Mouse (Mus musculus) layer of hippocampus, adult 9-10 months (tissue): Measurements from ENCODE around the gene Plod1.
A peak's percentile ranks its signal among the peaks of the same experiment; 100 is the strongest.

ENCODE experiments used
- DNase-seq: peaks from one replicate; pipeline ENCODE4 v3.0.0; 2022; ENCODE audit warnings: low spot score

Gene Plod1

DNA sequence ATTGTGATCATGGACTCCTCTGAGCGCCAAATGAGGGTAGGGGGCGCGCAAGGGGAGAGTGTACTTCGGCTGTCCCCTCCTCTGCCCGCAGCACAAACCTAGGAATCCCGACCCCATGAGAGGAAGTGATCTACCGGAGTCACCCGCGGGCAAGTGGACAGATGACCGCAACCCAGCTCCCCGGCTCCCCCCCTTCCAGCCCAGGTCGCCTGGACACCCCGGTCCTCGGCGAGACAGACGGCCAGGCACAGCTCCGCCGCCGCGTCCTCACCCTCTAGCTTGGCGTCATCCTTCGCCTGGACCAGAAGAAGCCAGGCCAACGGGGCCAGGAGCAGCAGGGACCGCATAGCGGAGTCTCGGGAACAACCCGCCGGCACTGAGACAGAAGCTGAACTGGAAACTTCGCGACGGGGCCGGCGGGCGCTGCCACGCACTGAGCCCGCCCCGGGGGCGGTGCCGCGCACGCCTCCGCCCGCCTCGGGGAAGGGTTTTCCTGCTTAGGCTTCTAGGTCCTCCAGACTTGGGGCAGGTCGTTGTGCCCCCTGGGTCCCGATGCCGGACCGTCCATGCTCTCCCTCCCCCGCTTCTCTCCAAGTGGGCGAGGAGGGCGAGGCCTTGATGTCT lies at the start of gene Plod1:
TSS of gene Plod1 (minus strand) at position 437 of the 624 bp plus-strand sequence.
- peak; percentile 40 for DNase-seq

DNA sequence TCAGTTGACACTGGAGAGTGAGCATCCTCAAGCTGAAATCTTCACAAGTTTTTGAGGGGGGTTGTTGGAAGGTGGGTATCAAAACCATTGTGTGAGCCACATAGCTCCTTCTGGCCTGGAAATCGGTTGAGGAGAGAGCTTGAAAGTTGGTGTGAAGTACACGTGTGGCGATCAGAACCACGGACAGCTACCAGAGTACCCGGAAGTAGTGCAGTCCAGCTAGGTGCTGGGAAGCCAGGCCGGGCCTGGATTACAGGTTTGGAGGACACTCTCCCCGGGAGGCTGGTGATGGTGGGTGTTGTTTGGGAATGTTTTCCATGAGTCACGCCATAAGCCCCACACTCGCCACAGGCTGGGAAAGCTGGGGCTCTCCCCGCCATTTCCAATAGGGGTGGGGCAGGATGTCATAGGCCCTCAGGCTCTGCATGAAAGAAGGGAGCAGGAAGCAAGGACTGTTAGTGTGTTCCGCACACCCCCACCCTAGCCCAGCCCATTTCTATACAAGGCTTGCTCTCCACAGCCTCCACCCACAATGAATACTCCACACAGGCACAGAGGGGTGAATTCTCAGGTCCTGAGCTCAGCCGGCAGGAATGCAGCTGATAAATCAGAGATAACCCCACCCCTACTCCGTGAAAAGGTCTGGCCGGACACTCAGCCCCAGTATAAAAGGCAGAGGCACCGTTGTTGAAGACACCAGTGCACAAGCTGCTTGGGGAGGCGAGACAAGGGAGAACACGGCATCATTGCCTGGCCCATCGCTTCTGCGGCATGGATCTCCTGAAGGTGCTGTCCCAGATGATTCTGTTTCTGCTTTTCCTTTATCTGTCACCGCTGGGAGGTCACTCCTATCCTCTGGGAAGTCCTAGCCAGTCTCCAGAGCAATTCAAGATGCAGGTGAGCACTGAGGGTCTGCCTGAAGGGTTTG lies 48.9 kb upstream of the Plod1 start, which contains the start of gene Nppb:
TSS of gene Nppb (plus strand) at position 584 of the 928 bp plus-strand sequence.
- no peak for DNase-seq

DNA sequence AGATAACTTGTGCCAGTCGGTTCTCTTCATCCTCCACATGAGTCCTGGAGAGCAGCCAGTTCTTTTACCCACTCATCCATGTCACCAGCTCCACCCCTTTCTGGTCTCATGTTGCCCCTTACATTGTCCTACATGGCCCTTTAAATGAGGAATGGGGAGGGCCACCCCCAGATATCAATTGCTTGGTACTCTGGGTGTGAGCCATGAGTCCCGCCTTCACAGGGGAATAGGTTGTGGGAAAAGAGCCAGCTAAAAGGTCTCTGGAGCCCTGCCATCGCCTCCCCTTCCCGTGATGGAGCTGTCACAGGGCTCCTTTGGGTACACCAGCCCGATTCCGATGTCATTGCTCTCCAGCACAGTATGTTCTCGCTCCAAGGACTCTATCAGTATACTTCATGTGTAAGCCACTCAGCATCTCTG lies 42.9 kb upstream of the Plod1 start:
- DNase-seq, result no peak

DNA sequence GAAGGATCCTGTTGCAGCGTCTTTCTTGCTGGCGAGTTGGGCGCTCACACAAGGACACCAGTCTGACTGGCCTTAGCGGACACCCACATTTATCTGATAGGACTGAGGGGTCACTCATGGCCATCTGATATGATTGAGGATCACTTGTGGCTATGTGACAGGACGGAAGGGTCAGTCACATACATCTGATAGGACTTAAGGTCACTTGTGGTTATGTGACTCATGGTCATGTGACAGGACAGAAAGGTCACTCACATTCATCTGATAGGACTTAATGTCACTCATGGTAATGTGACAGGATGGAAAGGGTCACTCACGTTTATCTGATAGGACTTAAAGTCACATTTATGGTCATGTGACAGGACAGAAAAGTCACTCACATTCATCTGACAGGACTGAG lies 41.8 kb upstream of the Plod1 start:
- DNase-seq, result no peak

DNA sequence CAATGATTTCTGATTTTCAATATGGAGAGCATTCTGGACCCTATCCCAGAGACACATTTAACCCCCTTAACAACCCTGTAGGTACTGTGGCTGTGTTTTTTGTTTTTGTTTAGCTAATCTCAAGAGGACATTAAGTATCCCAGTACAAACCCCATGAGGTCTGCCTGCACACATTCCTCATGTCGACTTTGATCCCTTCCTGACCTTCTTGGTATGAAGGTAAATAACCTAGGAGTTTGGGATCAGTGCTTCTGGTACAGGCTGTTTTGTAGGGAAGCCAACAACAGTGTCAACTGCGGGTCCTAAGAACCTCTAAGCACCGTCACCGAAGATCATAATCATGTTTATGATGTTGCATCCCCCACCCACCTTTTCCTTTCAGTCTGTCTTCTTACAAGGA lies 41.2 kb upstream of the Plod1 start:
- DNase-seq, result no peak

DNA sequence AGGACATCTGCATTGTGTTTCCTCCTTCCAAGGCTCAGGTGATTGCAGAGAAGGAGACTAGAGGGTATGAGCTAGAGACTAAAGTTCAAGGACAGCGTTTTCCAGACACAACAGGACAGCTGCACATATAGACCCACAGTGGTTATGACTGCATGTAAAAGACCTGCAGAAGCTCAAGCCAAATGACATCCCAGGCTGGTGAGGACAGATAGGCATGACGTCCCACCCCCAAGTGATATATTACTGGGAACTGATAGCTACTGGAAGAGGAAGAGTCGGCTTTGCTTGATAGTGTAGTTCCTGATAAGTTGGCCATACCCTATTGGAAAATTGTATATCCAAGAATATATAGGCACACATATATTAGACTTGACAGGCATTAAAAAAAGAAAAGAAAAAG lies 39.7 kb upstream of the Plod1 start:
- DNase-seq, result no peak

DNA sequence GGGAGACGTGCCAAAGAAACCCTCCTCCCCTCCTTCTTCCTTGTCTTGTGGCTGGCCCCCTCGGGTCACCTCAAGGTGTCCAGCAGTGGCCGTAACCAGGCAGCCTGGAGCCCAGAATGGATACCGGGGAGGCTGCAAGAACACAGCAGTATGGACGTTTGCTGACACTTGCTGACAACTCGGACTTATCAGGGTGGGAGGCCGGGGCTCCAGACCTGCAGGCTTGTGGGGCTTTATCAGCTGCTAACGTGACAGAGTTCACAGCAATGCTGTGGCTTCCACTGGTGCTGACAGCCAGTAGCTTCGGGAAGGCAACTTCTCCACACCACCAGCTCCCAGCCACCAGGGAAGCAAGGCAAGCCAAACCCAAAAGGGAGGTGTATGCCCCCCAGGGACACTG lies 32.8 kb upstream of the Plod1 start:
- DNase-seq, result no peak

DNA sequence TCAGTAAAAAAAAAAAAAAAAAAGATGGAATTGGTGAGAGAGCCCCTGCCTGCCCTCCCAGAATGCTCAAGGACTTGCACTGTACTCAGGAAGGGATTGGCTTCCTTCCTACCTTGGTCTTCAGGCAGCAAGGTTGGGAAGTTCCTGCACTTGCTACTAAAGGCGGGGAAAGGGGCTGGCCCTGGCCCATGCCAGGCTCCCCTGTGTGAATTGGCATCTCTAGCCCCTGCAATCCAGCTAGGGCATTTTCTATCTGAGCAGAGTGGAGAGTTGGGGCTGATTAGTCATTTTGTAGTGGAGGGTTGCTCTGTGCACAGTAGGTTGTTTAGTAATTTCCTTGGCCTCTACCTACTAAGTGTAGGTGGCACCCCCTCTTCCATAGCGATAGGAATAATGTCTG lies 32.2 kb upstream of the Plod1 start:
- no peak for DNase-seq

DNA sequence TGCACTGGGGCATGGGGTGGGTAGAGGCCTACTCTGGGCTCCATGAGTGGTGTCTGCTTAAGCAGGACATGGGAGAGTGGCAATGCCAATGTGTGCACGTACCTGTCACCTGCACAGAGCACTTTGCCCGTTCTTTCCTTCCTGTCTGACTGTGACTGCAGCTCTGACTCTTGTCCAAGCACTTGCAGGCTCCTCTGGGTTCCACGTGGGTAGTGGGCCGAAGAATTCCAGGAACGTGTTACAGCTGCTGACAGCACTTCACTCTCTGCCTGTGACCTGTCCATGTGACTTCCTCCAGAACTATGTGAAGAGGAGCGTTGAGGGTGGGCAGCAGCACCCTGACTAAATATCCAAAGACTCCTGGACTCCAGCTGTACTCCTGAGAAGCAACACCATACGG lies 29.1 kb upstream of the Plod1 start:
- DNase-seq, result no peak

DNA sequence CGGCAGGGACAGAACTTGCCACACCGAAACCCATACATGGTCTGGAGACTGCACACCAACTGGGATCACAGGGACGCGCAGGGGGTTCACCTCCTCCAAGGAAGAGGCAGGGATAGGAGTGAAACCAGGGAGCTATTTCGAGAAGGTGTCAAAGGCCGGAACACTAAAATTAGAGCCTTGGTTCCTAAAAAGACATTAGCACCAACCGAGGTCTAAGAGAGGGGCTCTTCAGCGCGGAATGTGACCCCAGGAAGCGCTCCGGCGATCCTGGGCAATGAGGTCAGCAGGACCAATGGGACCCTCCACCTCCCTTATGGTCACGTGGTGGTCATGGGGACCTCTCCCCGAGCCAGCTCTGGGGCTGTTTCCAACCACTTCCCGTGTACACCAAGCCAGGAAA lies 27.1 kb upstream of the Plod1 start:
- DNase-seq, result no peak

DNA sequence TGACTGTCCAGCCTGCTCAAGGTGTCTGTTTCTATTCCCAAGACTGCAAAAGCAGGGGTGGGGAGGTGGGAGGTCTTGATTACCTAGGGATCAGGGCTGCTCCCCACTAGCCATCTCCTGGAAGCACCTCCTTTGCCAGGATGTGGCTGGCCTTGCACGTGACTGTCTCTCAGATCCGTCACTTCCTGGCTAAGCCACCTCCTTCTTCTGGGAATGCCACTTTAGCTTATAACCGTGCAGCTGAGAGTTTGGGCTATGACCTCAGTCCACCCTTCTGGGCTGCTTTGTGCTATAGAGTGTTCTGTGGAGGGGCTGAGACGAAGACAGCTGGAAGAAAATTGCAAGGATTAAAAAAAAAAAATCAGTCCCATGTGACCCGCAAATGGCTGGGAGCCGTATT lies 26.2 kb upstream of the Plod1 start:
- no peak for DNase-seq

DNA sequence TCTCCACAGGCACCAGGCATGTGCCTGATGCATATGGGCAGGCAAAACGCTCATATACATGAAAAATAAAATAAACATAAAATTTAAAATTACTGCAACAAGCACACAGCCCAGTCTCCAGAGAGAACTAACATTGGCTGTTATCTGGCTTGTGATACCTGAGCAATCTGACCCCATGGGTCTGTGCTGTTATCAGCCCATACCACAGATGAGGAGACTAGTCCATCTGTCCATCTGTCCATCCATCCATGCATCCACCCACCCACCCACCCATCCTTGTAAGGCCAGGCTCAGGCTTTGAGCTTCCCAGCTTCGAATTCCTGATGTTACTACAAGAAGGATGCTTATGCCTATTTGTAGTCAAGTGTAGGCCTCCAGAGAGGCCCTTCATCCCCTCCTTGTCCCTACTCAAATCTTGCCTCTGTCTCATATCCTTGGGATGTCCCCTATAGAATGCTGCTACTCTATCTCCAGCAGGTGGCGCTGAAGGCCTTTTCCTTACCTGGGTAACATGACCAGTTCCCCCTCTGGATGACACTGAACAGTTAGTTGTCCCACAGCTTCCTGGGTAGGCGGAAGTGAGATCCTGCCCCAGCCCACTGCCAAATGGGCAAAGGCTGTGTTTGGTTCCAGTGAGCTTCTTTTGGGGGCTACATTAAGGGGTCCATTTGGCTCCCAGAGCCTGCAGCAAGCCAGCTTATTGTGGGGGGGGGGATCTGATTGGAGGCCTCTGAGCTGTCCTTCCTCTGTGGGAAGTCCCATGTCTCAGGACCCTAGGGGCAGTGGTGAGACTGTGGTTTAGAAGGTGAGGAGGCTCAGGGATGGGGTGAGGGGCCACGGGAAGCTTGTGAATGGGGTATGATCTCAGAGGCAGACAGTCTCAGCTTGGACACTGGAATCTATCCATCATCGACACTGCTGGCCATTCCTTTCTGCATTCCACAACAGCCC lies 23.6 kb upstream of the Plod1 start:
- DNase-seq, result no peak

DNA sequence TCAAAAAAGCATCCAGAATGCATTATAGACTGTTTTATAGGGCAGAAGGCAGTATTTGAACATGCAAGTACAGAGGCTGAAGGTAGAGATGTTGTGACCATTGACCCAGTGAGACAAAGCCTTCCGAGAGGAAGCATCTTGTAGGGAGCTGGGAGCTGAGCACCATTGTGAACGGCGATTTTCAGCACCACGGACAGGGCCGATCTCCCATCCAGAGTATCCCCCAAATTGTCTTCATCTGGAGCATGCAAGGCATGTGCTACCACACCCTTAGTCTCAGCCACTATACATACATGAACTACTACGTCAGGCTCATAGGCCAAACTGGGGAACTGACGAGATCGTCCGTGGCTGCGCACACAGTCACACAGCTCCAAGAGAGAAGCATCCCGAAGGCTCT lies 20.6 kb upstream of the Plod1 start:
- no peak for DNase-seq

DNA sequence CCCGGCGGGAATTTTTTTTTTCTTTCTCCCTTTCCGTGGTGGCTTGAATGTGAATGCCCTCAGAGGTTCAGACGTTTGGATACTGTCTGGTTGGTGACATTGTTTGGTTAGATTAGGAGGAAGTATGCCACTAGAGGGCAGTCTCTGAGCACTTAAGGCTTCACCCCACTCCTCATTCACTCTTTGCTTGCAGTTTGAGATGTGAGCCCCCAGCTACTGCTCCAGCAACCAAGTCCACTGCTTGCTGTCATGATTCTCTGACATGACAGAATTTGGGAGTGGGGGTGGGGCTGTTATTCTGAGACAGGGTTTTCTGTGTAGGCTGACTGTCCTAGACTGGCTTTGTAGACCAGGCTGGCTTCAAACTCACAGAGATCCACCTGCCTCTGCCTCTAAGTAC lies 17.0 kb upstream of the Plod1 start:
- peak; percentile 50 for DNase-seq

DNA sequence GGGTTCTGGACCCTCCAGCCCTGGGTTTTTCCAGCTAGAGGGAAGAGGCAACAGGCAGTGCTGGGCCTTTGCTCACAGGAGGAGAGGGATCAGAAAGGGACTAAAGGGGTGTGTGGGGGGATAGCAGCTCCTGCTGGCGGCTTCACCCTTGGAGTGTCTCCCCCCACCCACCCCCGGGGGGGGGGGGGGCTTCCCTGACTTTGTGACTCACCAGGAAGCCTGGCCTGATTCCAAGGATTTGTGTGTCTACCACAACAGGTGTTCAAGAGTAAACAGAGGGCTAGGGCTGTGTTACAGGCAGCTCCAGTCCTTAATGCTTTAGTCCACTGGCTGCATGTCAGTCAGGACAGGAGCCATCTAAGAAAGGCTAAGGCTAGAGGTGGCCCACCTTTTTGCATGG lies 10.9 kb upstream of the Plod1 start:
- no peak for DNase-seq

DNA sequence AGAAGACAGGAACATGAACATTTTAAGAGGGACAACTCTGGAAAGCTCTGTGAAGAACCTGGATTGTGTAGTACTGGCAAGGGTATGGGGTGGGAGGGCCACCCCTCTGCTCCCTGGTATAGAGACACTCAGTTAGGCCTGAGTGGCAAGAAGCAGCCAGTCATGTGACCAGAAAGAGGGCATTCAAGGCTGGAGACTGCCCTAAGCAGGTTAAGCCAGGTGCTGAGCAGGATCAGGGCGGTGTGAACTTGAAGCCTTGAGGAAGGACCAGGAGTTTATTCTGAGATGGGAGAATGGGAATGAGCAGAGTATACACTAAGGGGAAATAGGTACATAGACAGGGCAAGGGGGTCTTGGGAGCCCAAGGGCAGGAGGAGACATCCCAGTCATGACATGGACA lies 6.4 kb upstream of the Plod1 start:
- DNase-seq, result no peak

DNA sequence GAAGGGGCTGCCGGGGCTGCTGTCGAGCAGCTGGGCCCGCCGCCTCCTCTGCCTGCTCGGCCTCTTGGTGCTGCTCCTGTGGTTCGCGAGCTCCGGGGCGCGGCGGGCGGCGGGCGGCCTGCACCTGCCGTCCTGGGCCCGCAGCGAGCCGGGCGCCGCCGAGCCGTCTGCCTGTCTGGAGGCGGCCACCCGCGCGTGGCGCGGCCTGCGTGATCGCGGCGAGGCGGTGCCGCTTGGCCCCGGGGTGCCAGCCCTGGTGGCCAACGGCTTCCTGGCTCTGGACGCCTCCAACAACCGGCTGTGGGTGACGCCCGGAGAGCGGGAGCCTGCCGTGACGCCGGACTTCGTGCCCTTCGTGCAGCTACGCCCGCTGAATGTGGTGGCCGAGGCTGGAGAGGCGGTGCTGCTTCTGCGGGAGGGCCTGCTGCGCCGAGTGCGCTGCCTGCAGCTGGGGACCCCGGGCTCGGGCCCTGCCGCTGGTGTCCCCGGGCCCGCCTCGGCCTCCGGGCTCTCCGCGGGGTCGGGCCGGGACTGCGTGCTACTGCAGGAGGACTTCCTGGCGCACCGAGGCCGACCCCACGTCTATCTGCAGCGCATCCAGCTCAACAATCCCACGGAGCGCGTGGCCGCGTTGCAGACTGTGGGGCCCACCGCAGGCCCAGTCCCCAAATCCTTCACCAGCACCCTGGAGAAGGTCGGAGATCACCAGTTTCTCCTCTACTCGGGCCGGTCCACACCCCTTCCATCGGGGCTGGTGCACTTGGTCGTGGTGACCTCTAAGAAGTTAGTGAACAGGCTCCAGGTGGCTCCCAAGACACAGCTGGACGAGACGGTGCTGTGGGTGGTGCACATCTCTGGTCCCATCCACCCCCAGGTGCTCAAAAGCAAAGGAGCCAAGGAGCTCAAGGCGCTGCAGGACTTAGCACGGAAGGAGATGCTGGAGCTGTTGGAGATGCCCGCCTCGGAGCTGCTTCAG lies 4.8 kb upstream of the Plod1 start:
- DNase-seq, result no peak

DNA sequence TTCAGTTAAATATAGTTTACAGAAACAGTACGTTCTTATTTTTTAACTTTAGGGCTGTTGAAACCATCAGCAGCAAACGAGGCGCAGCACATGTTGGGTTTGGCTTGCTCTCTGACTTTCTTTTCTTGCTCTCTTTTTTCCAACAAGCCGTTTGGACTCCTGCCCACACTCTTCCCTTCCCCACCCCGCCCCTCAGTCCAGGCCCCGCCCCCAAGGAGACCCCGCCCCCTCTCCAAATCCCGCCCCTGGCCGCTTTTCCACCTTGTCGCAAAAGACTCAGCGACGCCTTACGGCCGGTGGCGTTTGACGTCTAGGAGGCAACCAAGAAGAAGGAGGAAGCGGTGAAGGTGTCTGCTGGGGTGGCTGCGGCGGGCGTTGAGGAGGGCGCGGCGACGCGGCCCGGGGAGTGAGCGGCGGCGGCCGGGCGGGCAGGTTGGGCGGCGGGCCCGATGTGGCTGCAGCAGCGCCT lies 4.0 kb upstream of the Plod1 start, which contains the start of gene 2510039O18Rik:
TSS of gene 2510039O18Rik (plus strand) at position 320 of the 469 bp plus-strand sequence.
- peak; percentile 32 for DNase-seq

DNA sequence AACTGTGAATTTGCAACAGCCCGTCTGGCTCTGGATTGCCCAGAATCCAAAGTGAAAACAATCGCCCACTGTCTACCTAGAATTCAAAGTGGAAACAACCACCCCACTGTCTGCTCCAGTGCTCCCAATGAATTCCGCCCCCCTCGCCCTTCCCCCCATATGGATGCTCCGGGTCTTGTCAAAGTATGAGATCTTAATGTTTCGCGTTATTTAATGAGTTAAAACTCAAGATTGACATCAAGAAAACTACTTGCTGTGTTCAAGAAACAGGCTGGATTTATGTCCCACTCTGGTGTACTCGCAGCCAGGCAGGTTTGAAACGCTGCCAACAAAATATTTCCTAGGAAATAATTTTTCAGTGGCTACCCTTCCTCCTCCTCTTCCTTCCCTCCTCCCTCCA lies 3.5 kb upstream of the Plod1 start:
- no peak for DNase-seq

DNA sequence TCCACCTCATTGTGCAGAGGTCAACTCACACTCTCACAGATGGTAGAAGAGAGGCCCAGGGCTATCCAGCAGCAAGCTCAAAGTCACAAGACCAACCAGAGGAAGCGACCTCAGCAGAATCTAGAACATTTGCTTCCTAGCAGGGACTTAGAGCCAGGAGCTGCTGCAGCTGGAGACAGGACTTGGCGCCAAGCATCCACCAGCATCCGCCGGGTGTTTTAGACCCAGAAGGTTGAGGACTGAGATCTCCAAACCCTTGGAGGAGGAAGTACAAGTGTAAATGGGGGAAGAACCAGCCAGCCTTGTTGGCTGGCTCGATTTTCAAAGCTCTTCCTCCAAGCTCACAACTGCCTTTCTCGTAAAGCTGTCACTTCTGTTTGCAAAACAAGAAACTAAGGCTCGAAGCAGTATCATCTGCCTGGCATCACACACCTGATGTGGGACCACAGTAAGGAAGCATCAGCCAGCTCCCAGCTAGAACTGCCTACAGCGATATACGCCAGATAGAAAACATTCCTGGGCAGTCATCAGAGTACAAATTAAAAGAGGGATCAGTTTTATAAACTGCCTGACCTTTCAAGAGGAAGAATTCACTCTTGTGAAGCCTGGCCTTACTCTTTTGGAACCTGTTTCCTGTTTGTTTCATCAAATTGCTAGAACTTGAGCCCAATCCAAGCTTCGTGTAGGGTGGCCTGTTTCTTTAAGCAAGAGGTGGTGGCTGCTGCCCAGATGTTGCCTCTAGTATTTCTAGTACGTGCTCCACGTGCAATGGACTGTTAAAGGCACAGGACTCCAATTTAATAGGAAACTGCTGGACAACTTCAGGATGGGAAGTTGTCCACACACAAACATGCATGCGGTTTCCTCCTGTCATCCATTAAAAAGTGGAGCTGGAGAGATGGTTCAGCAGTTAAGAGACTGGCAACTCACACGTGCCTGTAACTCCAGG lies 1.9 kb upstream of the Plod1 start:
- DNase-seq, result no peak
